Comparison of ENCODE assay signal across 15 mouse cellular contexts in genomic region chr9:77510574-77510973, GRCm38 (mm10).
"Had no signal": no experiment of that assay in that cellular context is flagged by ENCODE, and none has a peak within 500 bp of the region (broad histone marks: within the 10 kb centered on the region; RNA-seq: fewer than 3 reads in every experiment).

No protein-coding gene starts in this region.

- H3K4me2 ChIP-seq: intestine, embryonic 15.5 days; kidney, embryonic 15.5 days; limb, embryonic 12.5 days; limb, embryonic 15.5 days; liver, embryonic 11.5 days; midbrain, embryonic 11.5 days had no signal

- H3K4me3 ChIP-seq: intestine, embryonic 15.5 days; kidney, embryonic 15.5 days; limb, embryonic 12.5 days; limb, embryonic 15.5 days had no signal

- H3K9me3 ChIP-seq: intestine, embryonic 15.5 days; kidney, embryonic 15.5 days; limb, embryonic 12.5 days; limb, embryonic 15.5 days had no signal

- ATAC-seq: intestine, embryonic 15.5 days; liver, postnatal 0 days had no signal

- H3K9ac ChIP-seq: intestine, embryonic 15.5 days; kidney, embryonic 15.5 days; limb, embryonic 12.5 days; limb, embryonic 15.5 days; liver, embryonic 14.5 days; liver, postnatal 0 days had no signal

- H3K27ac ChIP-seq: intestine, embryonic 15.5 days; kidney, embryonic 15.5 days; limb, embryonic 12.5 days; limb, embryonic 15.5 days; liver, embryonic 14.5 days had no signal

- H3K27me3 ChIP-seq: intestine, embryonic 15.5 days; kidney, embryonic 15.5 days; limb, embryonic 12.5 days; limb, embryonic 15.5 days had no signal

- DNase-seq: kidney, adult 11 months; kidney, adult 8-10 months; kidney, postnatal 14 days; kidney, postnatal 4 days; left cerebral cortex, postnatal 4 days; liver, postnatal 0 days; midbrain, embryonic 14.5 days; thymus, postnatal 36 days had no signal

- H3K36me3 ChIP-seq: intestine, embryonic 15.5 days; kidney, embryonic 15.5 days; limb, embryonic 12.5 days; limb, embryonic 15.5 days had no signal
